Mouse (Mus musculus): ENCODE results near the gene Epsti1. TPM values are rescaled to one million over a fixed set of nuclear protein-coding genes. Genes with fewer than 3 reads are reported as not detected.
"Not testable (repeated sequence)": the region's sequence is repeated elsewhere in the genome, so short reads cannot be mapped to it uniquely, and the experiment has no call there.

Gene Epsti1
- polyA plus RNA-seq, 1 experiment from 2014 or later, result 0.98 TPM

- Histone ChIP-seq H3K27me3 (ENCODE audit: control insufficient read depth, insufficient read depth, low read length) (no peaks in the 10 kb centered on the region), H3K4me3 (ENCODE audit: low read depth, low read length) (peak within 1 kb of the TSS; percentile 94), H3K9ac (replicated peaks; ENCODE audit: low read depth, low read length) (peak within 1 kb of the TSS; percentile 65), H3K27ac (ENCODE audit: low read length) (no peak within 1 kb of the TSS), H3K4me2 (replicated peaks; ENCODE audit: low read depth, low read length) (peak within 1 kb of the TSS; percentile 64), H3K9me3 (ENCODE audit: control insufficient read depth, low read depth, low read length) (no peaks in the 10 kb centered on the region), H3K36me3 (ENCODE audit: control insufficient read depth, insufficient read depth, low read length) (no peaks in the 10 kb centered on the region), H3K4me1 (ENCODE audit: control insufficient read depth, insufficient read depth, low read length) (no peaks in the 10 kb centered on the region)
- peak; percentile 90; the same call in 1 of the 2 replicates for ATAC-seq (ENCODE audit: insufficient number of reproducible peaks, insufficient read depth, low FRiP score, low read depth)
- 2% methylated on average over 44 of the region's 44 CpGs for WGBS
Measured at GRCm38 (mm10) chr14:77874304-77875241, 29.5 kb upstream of the Epsti1 start, which contains the start of gene Dnajc15. Gene Dnajc15, minus strand, starts transcription at chr14:77875125.

GRCm38 (mm10) chr14:77876199-77876598 is 27.8 kb upstream of the Epsti1 start:
- no peak overlapping the region for H3K4me3 ChIP-seq (ENCODE audit: low read depth, low read length)
- no peak overlapping the region for H3K4me2 ChIP-seq (replicated peaks; ENCODE audit: low read depth, low read length)
- WGBS, result 77% methylated on average over 1 of the region's 1 CpGs
- no peak overlapping the region for H3K27ac ChIP-seq (ENCODE audit: low read length)
- ATAC-seq (ENCODE audit: insufficient number of reproducible peaks, insufficient read depth, low FRiP score, low read depth), result no peak
- H3K9me3 ChIP-seq (ENCODE audit: control insufficient read depth, low read depth, low read length), result no peaks in the 10 kb centered on the region
- H3K9ac ChIP-seq (replicated peaks; ENCODE audit: low read depth, low read length), result no peak overlapping the region
- H3K27me3 ChIP-seq (ENCODE audit: control insufficient read depth, insufficient read depth, low read length), result no peaks in the 10 kb centered on the region
- no peaks in the 10 kb centered on the region for H3K4me1 ChIP-seq (ENCODE audit: control insufficient read depth, insufficient read depth, low read length)
- no peaks in the 10 kb centered on the region for H3K36me3 ChIP-seq (ENCODE audit: control insufficient read depth, insufficient read depth, low read length)

- not testable (repeated sequence) for H3K36me3 ChIP-seq (ENCODE audit: control insufficient read depth, insufficient read depth, low read length); H3K9me3 ChIP-seq (ENCODE audit: control insufficient read depth, low read depth, low read length); H3K4me1 ChIP-seq (ENCODE audit: control insufficient read depth, insufficient read depth, low read length); H3K9ac ChIP-seq (replicated peaks; ENCODE audit: low read depth, low read length); H3K4me2 ChIP-seq (replicated peaks; ENCODE audit: low read depth, low read length); ATAC-seq (ENCODE audit: insufficient number of reproducible peaks, insufficient read depth, low FRiP score, low read depth); H3K27ac ChIP-seq (ENCODE audit: low read length); H3K4me3 ChIP-seq (ENCODE audit: low read depth, low read length); H3K27me3 ChIP-seq (ENCODE audit: control insufficient read depth, insufficient read depth, low read length)
- WGBS, result 83% methylated on average over 1 of the region's 2 CpGs
Measured at GRCm38 (mm10) chr14:77877876-77878275, 26.2 kb upstream of the Epsti1 start.

GRCm38 (mm10) chr14:77881998-77882397 is 22.0 kb upstream of the Epsti1 start:
- 52% methylated on average over 1 of the region's 1 CpGs for WGBS

GRCm38 (mm10) chr14:77882669-77883068 is 21.4 kb upstream of the Epsti1 start:
- H3K27me3 ChIP-seq (ENCODE audit: control insufficient read depth, insufficient read depth, low read length), result no peaks in the 10 kb centered on the region
- no peak overlapping the region for H3K4me3 ChIP-seq (ENCODE audit: low read depth, low read length)
- H3K9ac ChIP-seq (replicated peaks; ENCODE audit: low read depth, low read length), result no peak overlapping the region
- WGBS, result 79% methylated on average over 6 of the region's 6 CpGs
- H3K27ac ChIP-seq (ENCODE audit: low read length), result no peak overlapping the region
- no peaks in the 10 kb centered on the region for H3K9me3 ChIP-seq (ENCODE audit: control insufficient read depth, low read depth, low read length)
- H3K4me1 ChIP-seq (ENCODE audit: control insufficient read depth, insufficient read depth, low read length), result no peaks in the 10 kb centered on the region
- H3K4me2 ChIP-seq (replicated peaks; ENCODE audit: low read depth, low read length), result no peak overlapping the region
- no peaks in the 10 kb centered on the region for H3K36me3 ChIP-seq (ENCODE audit: control insufficient read depth, insufficient read depth, low read length)
- ATAC-seq (ENCODE audit: insufficient number of reproducible peaks, insufficient read depth, low FRiP score, low read depth), result no peak

More at GRCm38 (mm10) chr14:77881998-77882397, 22.0 kb upstream of the Epsti1 start:
- no peak overlapping the region for H3K4me2 ChIP-seq (replicated peaks; ENCODE audit: low read depth, low read length)
- no peaks in the 10 kb centered on the region for H3K27me3 ChIP-seq (ENCODE audit: control insufficient read depth, insufficient read depth, low read length)
- no peaks in the 10 kb centered on the region for H3K9me3 ChIP-seq (ENCODE audit: control insufficient read depth, low read depth, low read length)
- no peak overlapping the region for H3K4me3 ChIP-seq (ENCODE audit: low read depth, low read length)
- no peak overlapping the region for H3K27ac ChIP-seq (ENCODE audit: low read length)
- H3K36me3 ChIP-seq (ENCODE audit: control insufficient read depth, insufficient read depth, low read length), result no peaks in the 10 kb centered on the region
- no peak for ATAC-seq (ENCODE audit: insufficient number of reproducible peaks, insufficient read depth, low FRiP score, low read depth)
- H3K9ac ChIP-seq (replicated peaks; ENCODE audit: low read depth, low read length), result no peak overlapping the region
- no peaks in the 10 kb centered on the region for H3K4me1 ChIP-seq (ENCODE audit: control insufficient read depth, insufficient read depth, low read length)

GRCm38 (mm10) chr14:77886376-77886775 is 17.7 kb upstream of the Epsti1 start:
- no peaks in the 10 kb centered on the region for H3K27me3 ChIP-seq (ENCODE audit: control insufficient read depth, insufficient read depth, low read length)
- no peaks in the 10 kb centered on the region for H3K4me1 ChIP-seq (ENCODE audit: control insufficient read depth, insufficient read depth, low read length)
- H3K4me3 ChIP-seq (ENCODE audit: low read depth, low read length), result no peak overlapping the region
- no peak overlapping the region for H3K27ac ChIP-seq (ENCODE audit: low read length)
- no peaks in the 10 kb centered on the region for H3K36me3 ChIP-seq (ENCODE audit: control insufficient read depth, insufficient read depth, low read length)
- WGBS, result 84% methylated on average over 3 of the region's 3 CpGs
- no peak for ATAC-seq (ENCODE audit: insufficient number of reproducible peaks, insufficient read depth, low FRiP score, low read depth)
- no peak overlapping the region for H3K9ac ChIP-seq (replicated peaks; ENCODE audit: low read depth, low read length)
- no peak overlapping the region for H3K4me2 ChIP-seq (replicated peaks; ENCODE audit: low read depth, low read length)
- no peaks in the 10 kb centered on the region for H3K9me3 ChIP-seq (ENCODE audit: control insufficient read depth, low read depth, low read length)

GRCm38 (mm10) chr14:77886941-77887340 is 17.1 kb upstream of the Epsti1 start:
- H3K27me3 ChIP-seq (ENCODE audit: control insufficient read depth, insufficient read depth, low read length), result no peaks in the 10 kb centered on the region
- H3K4me2 ChIP-seq (replicated peaks; ENCODE audit: low read depth, low read length), result no peak overlapping the region
- no peak overlapping the region for H3K27ac ChIP-seq (ENCODE audit: low read length)
- no peak overlapping the region for H3K4me3 ChIP-seq (ENCODE audit: low read depth, low read length)
- no peak overlapping the region for H3K9ac ChIP-seq (replicated peaks; ENCODE audit: low read depth, low read length)
- WGBS, result 89% methylated on average over 4 of the region's 4 CpGs
- H3K9me3 ChIP-seq (ENCODE audit: control insufficient read depth, low read depth, low read length), result no peaks in the 10 kb centered on the region
- H3K4me1 ChIP-seq (ENCODE audit: control insufficient read depth, insufficient read depth, low read length), result no peaks in the 10 kb centered on the region
- H3K36me3 ChIP-seq (ENCODE audit: control insufficient read depth, insufficient read depth, low read length), result no peaks in the 10 kb centered on the region
- no peak for ATAC-seq (ENCODE audit: insufficient number of reproducible peaks, insufficient read depth, low FRiP score, low read depth)

- H3K4me2 ChIP-seq (replicated peaks; ENCODE audit: low read depth, low read length), result no peak overlapping the region
- H3K27me3 ChIP-seq (ENCODE audit: control insufficient read depth, insufficient read depth, low read length), result no peaks in the 10 kb centered on the region
- no peak overlapping the region for H3K9ac ChIP-seq (replicated peaks; ENCODE audit: low read depth, low read length)
- no peak overlapping the region for H3K4me3 ChIP-seq (ENCODE audit: low read depth, low read length)
- no peak overlapping the region for H3K27ac ChIP-seq (ENCODE audit: low read length)
- H3K9me3 ChIP-seq (ENCODE audit: control insufficient read depth, low read depth, low read length), result no peaks in the 10 kb centered on the region
- 85% methylated on average over 7 of the region's 7 CpGs for WGBS
- H3K36me3 ChIP-seq (ENCODE audit: control insufficient read depth, insufficient read depth, low read length), result no peaks in the 10 kb centered on the region
- ATAC-seq (ENCODE audit: insufficient number of reproducible peaks, insufficient read depth, low FRiP score, low read depth), result no peak
- H3K4me1 ChIP-seq (ENCODE audit: control insufficient read depth, insufficient read depth, low read length), result no peaks in the 10 kb centered on the region
Measured at GRCm38 (mm10) chr14:77889911-77890310, 14.1 kb upstream of the Epsti1 start.
